Mouse (Mus musculus) ES-E14 (cell line): ENCODE measurements around the gene 2900011O08Rik.
"Not testable (repeated sequence)": the region's sequence is repeated elsewhere in the genome, so short reads cannot be mapped to it uniquely, and the experiment has no call there.

Experiments
- CHD2 ChIP-seq: IDR thresholded peaks from 2 replicates; pipeline ENCODE4 v1.6.1; 2014; ENCODE audit warnings: mild to moderate bottlenecking, low read depth, low read length, inconsistent platforms
- HCFC1 ChIP-seq: IDR thresholded peaks from 2 replicates; pipeline ENCODE4 v1.6.1; 2012; ENCODE audit warnings: low read length, inconsistent platforms, borderline replicate concordance; ENCODE audit not compliant: insufficient read depth
- ZC3H11A ChIP-seq: IDR thresholded peaks from 2 replicates; pipeline ENCODE4 v1.6.1; 2012; ENCODE audit warnings: low read depth, mild to moderate bottlenecking, inconsistent platforms, low read length, borderline replicate concordance
- ZNF384 ChIP-seq: IDR thresholded peaks from 2 replicates; pipeline ENCODE4 v1.6.1; 2012; ENCODE audit warnings: low read depth, low read length, inconsistent platforms

DNA sequence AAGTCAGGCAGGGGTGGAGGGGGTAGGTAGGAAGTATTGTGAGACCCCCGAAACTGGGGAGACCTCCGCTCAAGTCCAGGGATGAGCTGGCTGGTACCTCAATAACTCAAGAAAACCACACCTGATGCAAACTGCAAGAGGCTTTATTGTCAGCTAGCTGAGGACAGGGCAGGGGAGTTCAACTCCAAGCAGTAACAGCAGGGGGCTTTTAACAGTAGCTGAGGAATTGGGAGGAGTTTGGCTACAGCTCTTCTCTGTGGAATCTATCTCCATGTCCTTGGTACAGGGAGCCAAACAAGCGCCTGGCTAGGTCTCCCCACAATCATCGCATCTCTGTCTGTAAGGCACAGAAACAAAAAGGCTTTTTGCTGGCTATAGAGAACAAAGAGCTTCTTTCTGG, 80.2 kb downstream of the 2900011O08Rik start:
- TF ChIP-seq HCFC1, CHD2, ZC3H11A, ZNF384: not testable (repeated sequence)
